Mouse (Mus musculus): Measurements from ENCODE around the gene Ankrd28.
"Not testable (repeated sequence)": the region's sequence is repeated elsewhere in the genome, so short reads cannot be mapped to it uniquely, and the experiment has no call there.

Gene Ankrd28

DNA sequence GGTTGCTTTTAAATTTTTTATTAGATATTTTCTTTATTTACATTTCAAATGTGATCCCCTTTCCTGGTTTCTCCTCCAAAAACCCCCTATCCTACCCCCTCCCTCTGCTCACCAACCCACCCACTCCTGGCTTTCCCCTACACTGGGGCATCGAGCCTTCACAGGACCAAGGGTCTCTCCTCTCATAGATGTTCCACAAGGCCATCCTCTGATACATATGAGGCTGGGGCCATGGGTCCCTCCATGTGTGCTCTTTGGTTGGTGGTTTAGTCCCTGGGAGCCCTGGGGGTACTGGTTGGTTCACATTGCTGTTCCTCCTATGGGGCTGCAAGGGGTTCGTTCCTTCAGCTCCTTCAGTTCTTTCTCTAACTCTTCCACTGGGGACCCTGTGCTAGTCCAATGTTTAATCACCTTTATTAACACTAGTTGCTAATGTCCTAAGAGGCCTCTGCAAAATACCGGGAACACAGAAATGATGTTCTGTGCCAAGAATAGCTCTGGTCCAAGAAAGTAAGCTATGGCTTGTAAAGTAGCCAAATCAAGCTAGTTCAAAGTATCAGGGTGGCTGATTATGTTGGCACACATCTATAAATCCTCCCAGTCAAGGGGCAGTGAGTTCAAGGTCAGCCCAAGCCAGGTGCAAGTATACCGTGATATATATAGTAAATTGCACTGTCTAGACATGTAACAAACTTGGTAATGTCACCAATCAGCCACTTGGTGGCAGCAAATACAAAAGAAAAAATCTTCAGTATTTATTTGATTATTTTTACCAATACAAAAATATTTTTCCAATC, 36.3 kb downstream of the Ankrd28 start:
- no peak for DNase-seq (ENCODE audit: low spot score)

DNA sequence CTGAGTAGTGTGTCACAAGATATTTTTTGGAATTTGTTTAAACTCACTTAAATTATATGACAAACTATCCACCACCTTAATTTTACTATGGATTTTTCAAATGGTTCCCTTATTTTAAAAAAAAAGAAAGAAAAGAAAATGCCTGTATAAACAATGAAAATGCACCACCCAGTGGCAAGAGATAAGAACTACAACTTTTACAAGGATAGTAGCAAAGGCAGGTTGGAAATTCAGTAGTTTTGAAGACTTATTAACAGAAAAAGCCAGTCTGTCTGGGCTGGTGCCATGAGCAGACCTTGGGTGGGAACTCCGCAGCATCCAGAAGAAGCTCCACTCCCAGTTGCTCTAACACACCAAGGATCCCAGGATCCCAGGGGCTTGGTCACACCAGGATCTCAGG, 39.7 kb downstream of the Ankrd28 start:
- no peak for DNase-seq (ENCODE audit: low spot score)

DNA sequence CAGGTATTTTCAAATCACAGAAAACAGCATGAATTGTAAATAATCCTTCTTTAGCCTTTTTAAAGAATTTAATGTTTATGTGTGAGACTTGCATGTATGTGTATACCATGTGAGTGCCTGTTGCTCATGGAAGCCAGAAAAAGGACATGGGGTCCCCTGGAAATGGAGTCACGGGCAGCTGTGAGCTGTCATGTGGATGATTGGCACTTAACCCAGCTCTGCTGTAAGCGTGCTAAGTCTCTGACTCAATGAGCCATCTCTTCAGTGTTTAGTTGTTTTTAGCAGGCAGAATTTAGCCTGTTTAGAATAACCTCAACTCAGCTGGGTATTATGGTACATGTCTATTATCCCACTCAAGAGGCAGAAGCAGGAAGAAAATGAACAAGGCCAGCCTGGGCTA, 43.5 kb downstream of the Ankrd28 start:
- DNase-seq (ENCODE audit: low spot score), result no peak

DNA sequence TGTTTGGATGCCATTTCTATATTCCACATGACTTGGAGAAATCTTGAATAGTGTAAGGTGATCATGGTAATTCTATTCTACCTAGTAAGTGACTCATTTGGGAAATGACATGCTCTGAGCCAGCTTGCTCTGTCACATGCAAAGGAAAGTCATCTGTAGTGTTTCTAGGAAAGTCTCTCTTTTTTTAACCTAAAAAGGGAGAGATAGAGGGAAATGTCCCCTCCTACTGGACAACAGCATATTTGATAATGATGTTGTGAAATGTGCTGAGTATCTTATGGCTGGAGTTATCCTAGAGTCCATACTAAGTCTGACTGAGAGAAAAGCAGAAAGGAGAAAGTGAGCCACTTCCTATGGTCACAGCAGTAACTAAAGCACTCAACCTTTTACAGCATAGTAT, 44.8 kb downstream of the Ankrd28 start:
- no peak for DNase-seq (ENCODE audit: low spot score)

DNA sequence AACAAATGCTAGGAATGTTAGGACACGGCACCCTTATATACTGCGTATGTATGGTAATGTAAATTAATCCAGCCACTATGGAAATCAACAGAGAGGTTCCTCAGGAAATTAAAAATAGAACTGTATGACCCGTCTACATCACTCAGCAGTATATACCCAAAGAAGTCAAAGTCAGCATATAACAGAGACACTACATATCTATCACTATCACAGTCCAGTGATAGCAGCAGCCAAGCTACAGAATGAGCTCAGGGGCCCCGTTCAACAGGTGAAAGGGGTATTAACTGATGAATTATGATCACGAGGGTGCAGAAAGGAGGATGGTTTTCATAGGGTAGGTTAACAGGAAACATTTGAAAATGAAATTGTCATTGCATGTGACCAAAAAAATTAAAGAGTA, 45.5 kb downstream of the Ankrd28 start:
- DNase-seq (ENCODE audit: low spot score), result no peak

DNA sequence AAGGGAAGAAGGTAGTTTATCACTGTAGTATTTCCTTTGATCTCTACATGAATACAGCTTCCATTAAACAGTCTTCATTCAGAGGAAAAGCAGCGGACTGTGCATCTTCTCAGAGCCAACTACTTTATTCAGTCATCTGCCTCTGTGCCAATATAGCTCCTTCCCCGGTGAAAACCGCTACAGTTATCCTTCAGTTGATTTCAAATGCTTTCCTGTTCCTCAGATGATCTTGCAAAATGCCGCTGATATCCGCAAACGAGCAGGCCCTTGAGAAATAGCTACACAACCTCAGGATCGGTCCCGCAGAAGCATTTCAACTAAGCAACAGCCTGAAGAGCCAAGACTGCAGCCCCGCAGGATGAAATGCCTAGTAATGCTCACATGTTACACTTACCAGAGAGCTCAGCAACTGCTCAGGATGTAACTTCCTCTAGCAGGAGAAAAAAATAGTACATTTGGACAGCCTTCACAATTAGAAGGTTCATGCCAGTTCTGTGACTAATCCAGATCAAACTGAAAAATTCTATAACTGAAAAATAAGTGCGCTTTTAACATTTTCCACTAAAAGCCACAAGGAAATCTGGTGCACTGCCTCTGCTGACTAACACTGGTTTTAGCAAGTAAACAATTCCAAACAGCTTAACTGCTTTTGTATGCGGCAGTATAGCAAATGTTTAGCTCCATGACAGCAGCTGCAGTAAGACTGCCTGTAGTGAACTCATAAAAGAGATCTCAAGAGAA, 49.0 kb downstream of the Ankrd28 start:
- DNase-seq (ENCODE audit: low spot score), result peak; percentile 30

DNA sequence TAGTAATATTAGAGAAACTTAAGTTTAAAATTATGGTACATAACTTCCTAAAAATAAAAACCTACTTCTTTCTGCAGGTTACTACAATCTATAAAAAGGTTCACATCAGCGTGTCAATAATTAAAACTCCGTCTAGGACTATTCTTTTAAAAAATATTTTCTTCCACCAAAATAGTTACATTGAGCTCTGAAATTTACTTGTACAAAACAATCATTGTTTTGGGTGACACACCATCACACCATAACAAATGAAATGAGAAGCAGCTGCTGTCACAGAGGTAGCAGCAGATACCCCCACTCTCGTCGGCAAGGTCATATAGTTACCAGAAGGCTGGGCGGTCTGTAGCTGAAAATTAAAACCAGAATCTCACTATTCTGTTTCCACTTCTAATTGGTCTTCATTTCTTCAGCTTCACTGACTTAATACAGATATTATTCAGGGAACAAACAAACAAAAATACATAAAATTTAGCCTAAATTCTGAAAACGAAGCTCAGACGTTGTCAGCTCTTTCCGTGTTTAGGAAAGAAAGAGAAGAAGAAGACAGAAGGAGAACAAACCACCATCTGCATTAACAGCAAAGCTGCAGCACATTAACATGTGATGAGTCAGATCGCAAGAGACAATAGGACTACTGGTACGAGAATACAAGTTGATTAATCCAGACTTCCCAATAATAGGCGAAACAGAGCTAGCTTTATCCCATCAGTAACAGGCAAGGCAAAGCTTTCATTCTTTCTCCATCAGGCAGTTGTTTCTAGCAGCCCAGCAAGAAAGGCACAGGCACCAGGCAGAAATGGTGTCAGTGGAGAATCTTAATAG, 49.8 kb downstream of the Ankrd28 start:
- no peak for DNase-seq (ENCODE audit: low spot score)

DNA sequence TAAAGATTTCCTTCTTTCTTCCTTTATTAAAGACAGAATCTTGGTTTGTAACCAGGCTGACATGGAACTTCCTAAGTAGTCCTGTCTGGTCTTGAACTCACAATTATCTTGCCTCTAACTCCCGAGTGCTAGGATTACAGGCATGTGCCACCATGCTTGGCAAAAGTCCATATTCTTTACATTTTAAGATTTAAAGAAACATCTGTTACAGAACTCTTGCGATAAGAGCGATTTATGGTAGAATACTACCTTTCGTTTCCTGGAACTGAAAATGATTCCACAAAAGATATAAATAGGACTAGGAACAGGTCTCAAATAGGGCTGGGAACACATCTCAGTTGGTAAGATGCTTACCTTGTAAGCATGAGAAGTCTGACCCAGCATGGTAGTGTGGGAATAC, 56.9 kb downstream of the Ankrd28 start:
- DNase-seq (ENCODE audit: low spot score), result no peak

DNA sequence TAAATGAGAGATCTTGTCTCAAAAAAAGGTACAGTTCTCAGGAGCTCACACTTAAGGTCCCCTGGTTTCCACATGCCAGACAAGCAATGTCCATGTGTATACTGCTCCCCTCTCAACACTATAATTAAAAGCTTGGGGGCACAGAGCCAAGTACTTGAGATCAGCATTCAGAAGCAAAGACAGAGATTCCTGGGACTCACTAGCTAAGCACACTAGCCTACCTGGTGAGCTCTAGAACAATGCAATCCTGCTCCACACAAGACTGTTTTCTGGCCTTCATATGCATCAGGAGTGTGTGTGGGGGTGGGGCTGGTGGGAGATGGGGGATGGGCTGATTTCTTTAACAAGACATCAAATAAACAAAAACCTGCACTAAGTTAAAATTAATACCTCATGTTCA, 58.2 kb downstream of the Ankrd28 start:
- DNase-seq (ENCODE audit: low spot score), result no peak

DNA sequence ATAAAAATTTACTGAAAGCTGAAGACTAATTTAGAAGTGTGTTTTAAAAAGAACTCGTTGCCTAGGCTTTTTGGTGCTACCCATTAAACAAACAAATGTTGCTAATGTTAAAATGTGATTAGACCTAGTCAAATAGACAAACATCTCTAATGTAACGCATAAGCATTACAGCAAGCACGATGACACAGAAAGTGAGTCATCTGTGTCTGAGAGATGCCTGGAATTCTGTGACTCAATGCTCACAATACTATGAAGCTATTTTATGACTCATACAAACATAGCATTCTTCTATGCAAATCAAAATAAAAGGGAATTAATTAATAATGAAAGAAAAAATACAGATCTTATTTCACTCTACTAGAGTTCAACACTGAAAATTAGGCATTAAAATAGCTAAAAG, 61.9 kb downstream of the Ankrd28 start:
- no peak for DNase-seq (ENCODE audit: low spot score)

DNA sequence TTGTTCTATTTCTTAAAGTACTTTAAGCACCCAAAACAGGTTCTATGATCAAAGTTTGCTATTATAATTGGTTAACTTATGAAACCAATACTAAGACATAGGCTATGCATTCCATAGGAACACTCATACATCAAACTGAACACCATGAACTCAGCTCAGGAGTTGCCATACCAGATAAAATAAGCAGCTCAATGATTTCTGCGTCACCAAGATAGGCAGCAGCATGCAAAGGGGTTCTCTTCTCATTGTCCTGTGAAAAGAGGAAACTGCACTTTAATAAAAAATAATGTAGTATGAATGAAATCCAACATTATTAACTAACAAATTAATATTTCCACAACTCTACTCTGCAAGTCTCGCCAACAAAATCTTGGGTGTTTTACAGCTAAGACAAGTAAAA, 66.4 kb downstream of the Ankrd28 start:
- no peak for DNase-seq (ENCODE audit: low spot score)

DNA sequence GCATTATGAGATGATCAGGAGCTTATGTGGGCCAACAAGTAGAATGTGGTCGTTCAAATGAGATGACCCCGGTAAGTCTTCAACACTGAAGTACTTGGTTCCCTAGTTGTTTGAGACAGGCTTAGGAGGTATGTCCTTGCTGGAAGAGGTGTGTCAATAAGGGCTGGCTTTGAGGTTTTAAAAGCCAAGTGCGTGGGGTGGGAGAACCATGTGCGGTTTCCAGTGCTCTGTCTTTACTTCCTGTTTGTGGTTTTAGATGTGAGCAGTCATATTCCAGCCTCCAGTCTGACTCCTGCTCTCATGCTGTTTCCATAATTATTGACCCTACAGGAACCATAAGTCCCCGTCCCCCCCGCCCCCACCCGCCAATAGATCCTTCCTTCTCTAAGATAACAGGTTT, 68.7 kb downstream of the Ankrd28 start:
- no peak for DNase-seq (ENCODE audit: low spot score)

DNA sequence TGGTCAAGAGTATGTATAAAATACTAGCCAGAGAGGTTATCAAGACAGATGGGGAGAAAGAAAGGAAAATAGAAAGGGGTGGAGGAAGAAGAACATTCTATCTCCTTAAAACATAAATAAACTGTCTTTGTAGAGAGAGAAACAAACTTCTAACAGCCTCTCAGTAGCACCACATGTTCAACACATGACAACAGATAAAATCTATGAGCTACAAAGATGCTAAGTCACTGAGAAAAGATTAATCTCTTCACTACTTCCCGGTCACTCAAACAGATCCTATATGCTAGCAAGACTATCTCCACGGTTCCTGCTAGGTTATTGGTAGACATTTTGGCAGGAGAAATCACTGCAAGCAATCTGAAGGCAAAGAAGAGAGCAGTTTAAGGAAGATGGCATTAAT, 71.3 kb downstream of the Ankrd28 start:
- DNase-seq (ENCODE audit: low spot score), result no peak

DNA sequence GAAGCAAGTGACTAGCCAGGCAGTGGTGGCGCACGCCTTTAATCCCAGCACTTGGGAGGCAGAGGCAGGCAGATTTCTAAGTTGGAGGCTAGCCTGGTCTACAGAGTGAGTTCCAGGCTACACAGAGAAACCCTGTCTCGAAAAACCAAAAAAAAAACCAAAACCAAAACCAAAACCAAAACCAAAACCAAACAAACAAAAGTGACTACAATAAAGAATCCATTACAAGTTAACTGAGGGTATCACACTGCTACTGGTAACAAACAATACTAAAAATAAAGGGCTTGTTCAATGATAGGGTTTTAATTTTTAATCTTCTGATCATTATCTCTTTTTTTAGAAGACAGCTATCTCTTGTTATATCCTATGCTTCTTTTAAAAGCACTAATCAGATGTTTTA, 72.0 kb downstream of the Ankrd28 start:
- DNase-seq (ENCODE audit: low spot score), result not testable (repeated sequence)

DNA sequence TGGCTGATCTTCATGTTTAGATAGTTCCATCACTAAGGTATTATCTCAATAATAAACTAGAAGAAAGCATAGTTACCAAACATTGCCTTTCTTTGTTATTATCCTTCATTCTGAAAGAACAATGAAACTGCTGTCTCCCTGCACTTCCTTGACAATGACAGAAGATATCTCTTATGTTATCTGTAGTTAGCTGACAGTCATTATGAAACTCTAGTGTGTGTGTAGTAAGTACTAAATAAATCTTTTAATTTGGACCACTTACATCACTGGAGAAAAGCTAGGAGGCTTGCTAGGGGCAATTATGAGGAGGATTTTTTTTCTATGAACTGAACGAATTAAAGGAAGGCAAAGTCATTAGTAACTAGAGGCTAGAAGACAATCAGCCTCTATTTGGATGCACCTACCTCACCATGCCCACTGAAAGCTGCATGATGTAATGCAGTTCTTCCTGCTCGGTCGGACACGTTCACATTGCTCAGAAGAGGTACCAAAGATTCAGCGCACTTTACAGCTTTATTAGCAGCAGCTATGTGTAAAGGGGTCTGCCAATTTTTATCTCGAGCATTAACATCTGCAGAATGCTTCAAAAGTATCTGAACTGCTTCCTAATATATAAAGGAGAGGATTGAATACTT, 82.1 kb downstream of the Ankrd28 start:
- no peak for DNase-seq (ENCODE audit: low spot score)

DNA sequence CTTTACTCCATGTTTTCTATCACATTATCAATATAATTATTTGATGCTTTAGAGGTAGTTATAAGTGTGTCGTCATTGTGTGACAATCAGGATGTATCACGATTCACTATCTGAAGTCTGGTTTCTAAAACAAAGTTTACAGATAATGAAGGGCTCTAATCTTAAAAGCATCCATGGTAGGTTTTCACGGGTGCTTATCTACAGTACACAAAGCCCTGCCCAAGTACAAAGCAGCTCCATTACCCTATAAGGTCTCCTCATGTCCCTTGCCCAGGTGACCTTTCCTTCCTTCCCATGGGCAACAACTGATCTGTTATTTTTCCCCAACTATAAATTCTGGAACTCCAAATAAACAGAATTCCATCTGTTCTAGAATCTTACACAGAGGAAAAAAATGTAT, 87.9 kb downstream of the Ankrd28 start:
- no peak for DNase-seq (ENCODE audit: low spot score)

DNA sequence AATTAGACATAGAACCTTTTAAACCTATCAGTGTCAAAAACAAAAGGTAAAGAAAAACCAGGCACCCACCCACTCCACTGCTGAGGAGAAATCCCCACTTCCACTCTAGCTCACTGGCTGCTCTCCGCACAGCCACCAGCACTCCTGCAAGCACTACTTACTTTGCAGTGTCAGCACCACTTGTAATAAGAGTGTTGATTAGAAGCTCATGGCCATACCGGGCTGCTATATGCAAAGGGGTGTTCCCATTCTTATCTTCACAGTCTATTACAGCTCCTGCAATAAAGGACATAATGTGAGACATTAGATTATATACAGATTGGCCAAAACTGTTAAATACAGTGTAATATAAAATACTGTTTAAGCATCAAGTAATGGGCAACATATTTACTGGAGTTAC, 95.6 kb downstream of the Ankrd28 start:
- no peak for DNase-seq (ENCODE audit: low spot score)

DNA sequence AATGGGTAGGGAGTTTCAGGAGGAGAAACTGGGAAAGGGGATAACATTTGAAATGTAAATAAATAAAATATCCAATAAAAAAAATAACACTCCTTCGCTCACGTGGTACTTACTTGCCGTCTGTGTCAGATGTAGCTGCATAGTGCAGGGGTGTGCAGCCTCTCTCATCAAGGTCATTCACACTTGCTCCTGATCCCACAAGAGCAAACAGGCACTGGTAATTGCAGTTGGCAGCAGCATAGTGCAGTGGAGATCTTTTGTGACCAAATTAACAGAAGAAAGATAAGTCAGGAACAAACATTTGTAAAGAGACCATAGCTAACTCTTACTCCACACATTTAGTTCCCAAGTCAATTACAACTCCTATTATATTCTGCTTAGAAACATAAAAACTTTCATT, 102.9 kb downstream of the Ankrd28 start:
- DNase-seq (ENCODE audit: low spot score), result no peak

DNA sequence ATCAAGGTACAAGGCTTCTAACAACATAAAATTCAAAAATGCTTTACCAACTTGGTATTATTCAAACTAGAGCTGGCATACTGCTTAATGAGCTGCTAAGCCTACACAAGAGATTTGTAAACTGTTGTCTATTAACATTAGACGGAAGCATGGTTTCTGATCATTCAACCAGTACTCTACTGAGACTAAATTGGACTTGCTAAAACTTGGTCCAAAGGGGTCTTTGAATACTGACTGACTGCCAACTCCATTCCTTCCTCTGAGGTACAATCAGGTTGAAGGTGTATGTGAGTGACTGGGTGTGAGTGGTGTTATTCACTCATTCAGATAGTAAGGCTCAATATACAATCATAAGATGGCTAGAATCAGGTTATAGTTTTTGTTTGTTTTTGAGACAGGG, 107.7 kb downstream of the Ankrd28 start:
- DNase-seq (ENCODE audit: low spot score), result no peak

DNA sequence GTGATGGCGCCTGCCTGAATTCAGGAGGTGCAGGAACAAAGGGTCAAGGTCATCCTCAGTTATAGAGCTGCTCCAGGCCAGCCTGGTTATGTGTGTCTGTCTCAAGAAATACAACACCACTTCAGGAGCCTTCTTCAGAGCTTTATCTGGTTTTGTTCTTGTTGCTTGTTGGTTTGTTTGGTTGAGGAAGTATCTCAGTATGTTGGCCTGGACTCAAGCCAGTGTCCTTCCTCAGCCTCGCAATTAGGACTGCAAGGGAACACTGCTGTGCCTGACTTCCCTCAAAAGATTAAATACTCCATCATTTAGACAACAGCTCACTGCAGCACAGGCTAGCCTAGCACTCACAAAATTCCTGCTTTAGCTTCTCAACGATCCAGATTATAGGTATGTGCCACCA, 109.2 kb downstream of the Ankrd28 start:
- DNase-seq (ENCODE audit: low spot score), result no peak

DNA sequence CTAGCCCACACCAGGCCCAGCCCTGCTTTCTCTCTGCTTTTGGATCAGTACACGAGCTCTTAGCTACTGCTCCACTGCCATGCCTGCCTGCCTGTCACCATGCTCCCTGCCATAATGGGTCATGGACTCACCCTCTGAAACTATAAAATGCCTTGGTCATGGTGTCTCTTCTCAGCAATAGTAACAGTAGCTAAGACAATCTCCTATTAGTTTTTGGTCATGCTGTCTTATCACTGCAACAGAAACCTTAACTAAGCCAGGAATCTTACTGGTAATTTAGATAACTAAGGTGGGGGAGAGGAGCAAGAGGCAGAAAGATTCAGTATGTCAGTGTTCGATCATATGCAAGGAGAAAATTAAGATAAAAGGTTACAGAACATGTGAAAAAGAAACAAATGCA, 112.1 kb downstream of the Ankrd28 start:
- DNase-seq (ENCODE audit: low spot score), result no peak

DNA sequence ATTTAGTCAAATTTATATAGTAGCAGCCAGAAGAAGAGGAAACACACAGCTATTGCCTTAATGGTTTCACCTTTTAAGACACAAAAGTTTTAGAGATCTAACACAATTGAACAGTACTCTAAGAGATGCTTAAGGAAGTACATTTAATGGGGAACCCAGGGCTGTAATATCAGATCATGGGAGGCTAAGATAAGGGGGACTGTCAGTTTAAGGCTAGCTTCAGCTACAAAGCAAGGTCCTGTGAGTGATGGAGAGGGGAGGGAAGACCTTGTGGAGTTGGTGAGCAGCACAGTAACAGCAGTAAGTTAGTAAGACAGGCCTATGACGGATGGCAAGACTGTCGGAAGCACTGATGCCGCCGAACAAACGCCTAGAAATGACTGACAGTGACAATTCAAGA, 113.1 kb downstream of the Ankrd28 start:
- no peak for DNase-seq (ENCODE audit: low spot score)

All from spleen, adult 12 weeks (tissue).